Mouse (Mus musculus): ENCODE data around the gene Ttc8. TPM values are rescaled to one million over a fixed set of nuclear protein-coding genes. Genes with fewer than 3 reads are reported as not detected.
A peak's percentile ranks its signal among the peaks of the same experiment; 100 is the strongest.

Gene Ttc8
- polyA plus RNA-seq, 1 experiment: 6.2 TPM

DNA sequence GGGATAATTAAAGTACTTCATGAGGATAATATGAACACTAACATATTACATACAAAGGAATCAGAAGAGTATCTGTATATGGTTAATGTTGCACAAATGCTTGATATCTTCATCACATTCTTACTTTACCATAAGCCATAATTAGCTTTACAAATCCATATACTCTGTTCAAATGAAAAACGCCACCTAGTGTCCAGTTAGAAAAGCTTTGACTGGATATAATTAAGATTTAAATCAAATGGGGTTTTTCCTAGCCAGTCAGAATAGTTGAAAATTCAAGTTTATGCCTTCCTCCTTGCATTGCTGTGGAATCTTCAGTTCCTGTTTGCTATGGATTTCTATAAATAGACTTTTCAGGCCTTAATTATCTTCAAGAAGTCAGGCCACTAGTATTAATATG lies 35.9 kb upstream of the Ttc8 start:
- Histone ChIP-seq H3K27me3 (ENCODE audit: control insufficient read depth, insufficient read depth, insufficient read length) (no peaks in the 10 kb centered on the region), H3K36me3 (ENCODE audit: control insufficient read depth, insufficient read depth) (no peaks in the 10 kb centered on the region), H3K79me2 (ENCODE audit: control insufficient read depth, insufficient read depth) (no peaks in the 10 kb centered on the region), H3K4me3 (no peak overlapping the region), H3ac (ENCODE audit: control insufficient read depth, insufficient read length) (no peak overlapping the region), H3K4me2 (ENCODE audit: low read depth) (no peak overlapping the region)
- no peak for TF ChIP-seq POLR2AphosphoS2 (IDR thresholded peaks at IDR 0.05; ENCODE audit: insufficient read length, low read depth)
- TF ChIP-seq CEBPB (IDR thresholded peaks at IDR 0.05; ENCODE audit: insufficient read depth, poor library complexity, severe bottlenecking): no peak
- TF ChIP-seq SRF (IDR thresholded peaks at IDR 0.05; ENCODE audit: control insufficient read depth, insufficient read length, low read depth): no peak
- no peak for TF ChIP-seq POLR2A (IDR thresholded peaks at IDR 0.05; ENCODE audit: insufficient read length, low read depth)
- no peak for TF ChIP-seq MAX (IDR thresholded peaks at IDR 0.05; ENCODE audit: low read depth)
- TF ChIP-seq MYOD1 (IDR thresholded peaks at IDR 0.05; ENCODE audit: control insufficient read depth in 1 of 3, insufficient read length in 2 of 3, low read depth in 2 of 3): no peak
- no peak for TF ChIP-seq USF1 (IDR thresholded peaks at IDR 0.05; ENCODE audit: low read depth)
- TF ChIP-seq MYOG (IDR thresholded peaks at IDR 0.05; ENCODE audit: control insufficient read depth in 1 of 3, insufficient read depth in 1 of 3, insufficient read length in 2 of 3, low read depth in 2 of 3): no peak
- no peak for TF ChIP-seq E2F4 (IDR thresholded peaks at IDR 0.05; ENCODE audit: insufficient read depth)
- TF ChIP-seq TCF12 (IDR thresholded peaks at IDR 0.05; ENCODE audit: insufficient read depth, poor library complexity, severe bottlenecking): no peak
- no peak for TF ChIP-seq TCF3 (IDR thresholded peaks at IDR 0.05; ENCODE audit: insufficient read length, low read depth)
- TF ChIP-seq REST (IDR thresholded peaks at IDR 0.05; ENCODE audit: insufficient read depth, insufficient read length): no peak

GRCm38 (mm10) chr12:98896761-98897160 lies 23.6 kb upstream of the Ttc8 start:
- H3K27me3 ChIP-seq (ENCODE audit: control insufficient read depth, insufficient read depth, insufficient read length): no peaks in the 10 kb centered on the region
- H3K4me3 ChIP-seq: no peak overlapping the region
- H3K4me2 ChIP-seq (ENCODE audit: low read depth): no peak overlapping the region
- no peak overlapping the region for H3ac ChIP-seq (ENCODE audit: control insufficient read depth, insufficient read length)
- TF ChIP-seq REST (IDR thresholded peaks at IDR 0.05; ENCODE audit: insufficient read depth, insufficient read length) (no peak), POLR2AphosphoS2 (IDR thresholded peaks at IDR 0.05; ENCODE audit: insufficient read length, low read depth) (no peak), MYOD1 (IDR thresholded peaks at IDR 0.05; ENCODE audit: control insufficient read depth in 1 of 3, insufficient read length in 2 of 3, low read depth in 2 of 3) (no peak), MAX (IDR thresholded peaks at IDR 0.05; ENCODE audit: low read depth) (no peak), POLR2A (IDR thresholded peaks at IDR 0.05; ENCODE audit: insufficient read length, low read depth) (no peak), TCF3 (IDR thresholded peaks at IDR 0.05; ENCODE audit: insufficient read length, low read depth) (no peak), E2F4 (IDR thresholded peaks at IDR 0.05; ENCODE audit: insufficient read depth) (no peak), CEBPB (IDR thresholded peaks at IDR 0.05; ENCODE audit: insufficient read depth, poor library complexity, severe bottlenecking) (no peak), USF1 (IDR thresholded peaks at IDR 0.05; ENCODE audit: low read depth) (no peak), MYOG (IDR thresholded peaks at IDR 0.05; ENCODE audit: control insufficient read depth in 1 of 3, insufficient read depth in 1 of 3, insufficient read length in 2 of 3, low read depth in 2 of 3) (no peak), TCF12 (IDR thresholded peaks at IDR 0.05; ENCODE audit: insufficient read depth, poor library complexity, severe bottlenecking) (no peak), SRF (IDR thresholded peaks at IDR 0.05; ENCODE audit: control insufficient read depth, insufficient read length, low read depth) (no peak)
- no peaks in the 10 kb centered on the region for H3K36me3 ChIP-seq (ENCODE audit: control insufficient read depth, insufficient read depth)
- no peaks in the 10 kb centered on the region for H3K79me2 ChIP-seq (ENCODE audit: control insufficient read depth, insufficient read depth)

DNA sequence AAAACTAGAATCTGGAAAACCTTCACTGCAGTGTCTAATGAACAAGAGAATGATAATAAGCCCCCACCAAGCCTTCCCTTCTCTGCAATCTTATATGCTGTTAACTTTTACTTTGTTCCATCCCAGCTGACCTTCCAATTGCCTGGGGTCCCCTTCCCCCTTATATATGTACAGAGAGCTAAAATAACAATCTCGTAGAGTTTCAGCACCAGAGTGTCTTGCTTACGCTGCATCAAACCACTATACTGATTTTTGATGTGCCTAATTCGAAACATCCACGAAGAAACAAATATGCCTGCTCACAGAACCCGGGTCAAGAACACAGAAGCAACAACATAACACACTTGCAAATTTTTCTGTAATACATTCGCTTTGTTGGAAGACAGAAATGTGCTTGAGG lies 20.7 kb upstream of the Ttc8 start:
- Histone ChIP-seq H3K4me3 (no peak overlapping the region), H3K27me3 (ENCODE audit: control insufficient read depth, insufficient read depth, insufficient read length) (no peaks in the 10 kb centered on the region)
- no peak for TF ChIP-seq MYOG (IDR thresholded peaks at IDR 0.05; ENCODE audit: control insufficient read depth in 1 of 3, insufficient read depth in 1 of 3, insufficient read length in 2 of 3, low read depth in 2 of 3)

DNA sequence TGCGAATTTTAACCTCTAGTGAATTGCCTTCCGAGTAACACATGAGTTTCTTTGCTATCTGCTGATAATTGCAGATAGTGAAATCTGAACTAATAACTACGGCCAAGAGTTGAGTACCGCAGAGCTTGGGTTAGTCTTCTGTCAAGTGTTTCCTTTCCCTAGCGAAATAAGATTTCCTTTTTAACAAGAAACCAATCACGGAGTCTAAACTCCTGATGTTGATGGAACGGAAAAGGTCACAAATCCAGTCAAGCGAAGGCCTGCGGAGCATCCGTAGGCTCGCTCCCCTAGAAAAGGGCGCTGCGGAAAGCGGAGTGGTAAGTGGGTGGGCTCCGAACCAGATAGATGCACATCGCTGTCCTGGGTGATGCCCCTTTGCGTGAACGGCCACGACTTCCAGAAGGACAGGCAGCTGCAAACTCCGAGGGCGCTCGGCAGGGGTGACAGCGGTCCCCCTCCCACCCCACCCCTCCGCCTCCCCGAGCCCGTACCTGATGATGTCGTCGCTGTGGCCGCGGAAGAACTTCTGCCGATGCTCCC lies 20.0 kb upstream of the Ttc8 start:
- Histone ChIP-seq H3K27me3 (ENCODE audit: control insufficient read depth, insufficient read depth, insufficient read length) (no peaks in the 10 kb centered on the region), H3K4me2 (ENCODE audit: low read depth) (peak overlapping the region; percentile 64), H3K79me2 (ENCODE audit: control insufficient read depth, insufficient read depth) (no peaks in the 10 kb centered on the region), H3K36me3 (ENCODE audit: control insufficient read depth, insufficient read depth) (no peaks in the 10 kb centered on the region), H3K4me3 (peak overlapping the region; percentile 26), H3ac (ENCODE audit: control insufficient read depth, insufficient read length) (peak overlapping the region; percentile 4)
- no peak for TF ChIP-seq POLR2AphosphoS2 (IDR thresholded peaks at IDR 0.05; ENCODE audit: insufficient read length, low read depth)
- TF ChIP-seq MYOD1 (IDR thresholded peaks at IDR 0.05; ENCODE audit: control insufficient read depth in 1 of 3, insufficient read length in 2 of 3, low read depth in 2 of 3): no peak
- TF ChIP-seq TCF12 (IDR thresholded peaks at IDR 0.05; ENCODE audit: insufficient read depth, poor library complexity, severe bottlenecking): no peak
- no peak for TF ChIP-seq POLR2A (IDR thresholded peaks at IDR 0.05; ENCODE audit: insufficient read length, low read depth)
- no peak for TF ChIP-seq MAX (IDR thresholded peaks at IDR 0.05; ENCODE audit: low read depth)
- TF ChIP-seq SRF (IDR thresholded peaks at IDR 0.05; ENCODE audit: control insufficient read depth, insufficient read length, low read depth): no peak
- no peak for TF ChIP-seq USF1 (IDR thresholded peaks at IDR 0.05; ENCODE audit: low read depth)
- no peak for TF ChIP-seq CEBPB (IDR thresholded peaks at IDR 0.05; ENCODE audit: insufficient read depth, poor library complexity, severe bottlenecking)
- TF ChIP-seq REST (IDR thresholded peaks at IDR 0.05; ENCODE audit: insufficient read depth, insufficient read length): no peak
- no peak for TF ChIP-seq TCF3 (IDR thresholded peaks at IDR 0.05; ENCODE audit: insufficient read length, low read depth)
- TF ChIP-seq MYOG (IDR thresholded peaks at IDR 0.05; ENCODE audit: control insufficient read depth in 1 of 3, insufficient read depth in 1 of 3, insufficient read length in 2 of 3, low read depth in 2 of 3): no peak

More for the DNA sequence above, 20.7 kb upstream of the Ttc8 start:
- Histone ChIP-seq H3K36me3 (ENCODE audit: control insufficient read depth, insufficient read depth) (no peaks in the 10 kb centered on the region), H3ac (ENCODE audit: control insufficient read depth, insufficient read length) (no peak overlapping the region), H3K4me2 (ENCODE audit: low read depth) (no peak overlapping the region), H3K79me2 (ENCODE audit: control insufficient read depth, insufficient read depth) (no peaks in the 10 kb centered on the region)

All from myocyte (in vitro differentiated cells).